Mouse (Mus musculus) hindlimb bud, embryonic 11.5 days (tissue): Measurements from ENCODE around the gene Gm9922.

ENCODE experiments used
- DNase-seq: peaks from one replicate; pipeline ENCODE4 v3.0.0-alpha.2; 2012; ENCODE audit warnings: low read depth, low spot score; ENCODE audit errors: extremely low spot score

Gm9922 gene

GRCm38 (mm10) chr14:101729237-101729971, at the start of gene Gm9922, which contains the start of gene Lmo7:
TSS of gene Gm9922 (minus strand) at chr14:101729814.
TSS of gene Lmo7 (plus strand) at chr14:101729957.
- DNase-seq: no peak

DNA sequence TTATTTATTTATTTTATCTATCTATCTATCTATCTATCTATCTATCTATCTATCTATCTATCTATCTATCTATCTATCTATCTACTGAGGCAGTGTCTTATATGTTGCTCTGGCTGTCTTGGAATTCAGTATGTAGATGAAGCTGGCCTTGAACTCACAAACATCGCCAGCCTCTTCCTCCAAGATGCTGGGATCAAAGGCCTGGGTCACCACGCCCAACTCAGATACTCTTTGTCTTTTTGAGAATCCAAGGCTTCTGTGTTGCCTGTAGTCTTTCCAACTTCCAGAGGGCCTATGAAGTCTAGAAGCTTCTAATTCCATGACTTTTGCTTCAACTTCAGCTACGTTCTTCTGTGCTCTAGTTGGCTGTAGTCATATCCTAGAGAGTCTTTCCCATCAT, 48.8 kb upstream of the Gm9922 start:
- no peak for DNase-seq

- no peak for DNase-seq
Observed at GRCm38 (mm10) chr14:101777129-101777493, 47.5 kb upstream of the Gm9922 start.

GRCm38 (mm10) chr14:101776296-101777128, 46.9 kb upstream of the Gm9922 start:
- DNase-seq: no peak

GRCm38 (mm10) chr14:101774631-101775030, 45.0 kb upstream of the Gm9922 start:
- DNase-seq: no peak

- no peak for DNase-seq
Observed at GRCm38 (mm10) chr14:101771756-101772155, 42.1 kb upstream of the Gm9922 start.

- DNase-seq: no peak
Observed at GRCm38 (mm10) chr14:101771336-101771735, 41.7 kb upstream of the Gm9922 start.

- no peak for DNase-seq
Observed at GRCm38 (mm10) chr14:101763762-101764295, 34.2 kb upstream of the Gm9922 start.

DNA sequence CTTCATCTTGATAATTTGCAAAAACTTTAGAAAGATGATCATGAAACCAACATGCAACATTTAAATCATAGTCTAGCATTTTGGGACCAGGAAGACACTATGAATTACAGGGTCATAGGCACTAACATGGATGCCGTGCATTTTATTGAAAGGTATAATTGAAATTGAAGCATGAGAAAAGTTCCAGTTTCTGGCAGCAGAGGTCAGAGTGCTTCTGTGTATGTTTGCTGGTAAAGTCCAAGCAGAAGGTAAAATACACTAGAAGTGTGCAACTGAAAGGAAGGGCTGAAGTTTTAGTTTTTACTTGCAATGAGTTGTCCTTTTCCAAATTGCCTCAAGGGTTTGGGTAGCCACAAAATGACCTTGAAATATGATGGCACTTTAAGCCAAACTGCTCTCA, 32.7 kb upstream of the Gm9922 start:
- DNase-seq: no peak

- no peak for DNase-seq
Observed at GRCm38 (mm10) chr14:101755425-101755824, 25.8 kb upstream of the Gm9922 start.

DNA sequence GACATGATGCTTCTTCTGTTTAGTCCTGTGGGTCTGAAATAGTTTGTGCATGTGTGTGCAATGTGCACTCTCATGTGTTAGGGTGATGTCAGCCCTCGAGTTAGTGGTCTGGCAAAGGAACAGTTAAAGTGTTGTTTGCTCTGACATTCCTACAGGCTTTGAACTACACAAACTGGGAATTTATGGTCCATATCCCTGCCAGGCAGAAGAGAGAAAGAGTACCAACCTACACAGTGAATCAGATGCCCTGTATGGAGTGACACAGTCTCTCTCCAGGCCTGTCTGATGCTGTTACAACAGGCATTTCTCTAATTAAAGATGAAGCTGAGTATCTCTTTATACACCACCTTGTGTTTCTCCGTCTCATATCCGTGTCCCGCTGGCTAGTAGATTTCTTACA, 21.3 kb upstream of the Gm9922 start:
- no peak for DNase-seq

DNA sequence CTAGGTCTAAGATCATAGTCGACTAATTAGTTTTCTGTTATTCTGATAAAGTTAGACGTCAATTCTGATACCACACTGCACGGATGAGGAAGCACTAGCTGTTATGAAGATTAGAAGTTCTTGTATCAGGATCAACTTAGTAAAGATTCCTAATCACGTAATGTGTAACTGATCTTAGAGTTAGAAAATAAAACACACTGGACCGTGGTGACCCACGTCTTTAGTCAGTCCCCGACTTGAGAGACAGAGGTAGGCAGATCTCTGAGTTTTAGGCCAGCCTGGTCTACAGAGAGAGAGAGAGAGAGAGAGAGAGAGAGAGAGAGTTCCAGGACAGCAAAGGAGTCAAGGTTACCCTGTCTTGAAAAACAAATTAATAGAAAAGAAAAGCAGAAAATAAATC, 18.8 kb upstream of the Gm9922 start:
- no peak for DNase-seq

- DNase-seq: no peak
Observed at GRCm38 (mm10) chr14:101747811-101748210, 18.2 kb upstream of the Gm9922 start.

DNA sequence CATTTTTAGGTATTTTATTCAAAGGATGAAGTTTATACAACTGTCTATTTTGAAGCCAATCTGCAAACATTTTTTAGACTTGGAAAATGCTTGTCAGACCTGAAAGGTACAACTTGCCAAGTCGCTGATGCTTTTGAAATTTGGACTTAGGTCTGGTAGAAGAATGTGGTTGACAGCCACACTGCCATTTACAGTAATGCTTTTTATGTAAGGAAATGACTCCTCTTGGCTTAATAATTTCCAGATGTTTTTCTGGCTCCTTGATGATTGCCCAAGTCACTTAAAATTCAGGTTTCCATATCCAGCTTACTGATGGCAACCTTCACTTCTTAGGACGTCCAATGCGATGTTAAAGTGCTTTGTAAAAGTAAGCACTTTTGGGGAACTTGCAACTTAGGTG, 17.0 kb upstream of the Gm9922 start:
- no peak for DNase-seq

DNA sequence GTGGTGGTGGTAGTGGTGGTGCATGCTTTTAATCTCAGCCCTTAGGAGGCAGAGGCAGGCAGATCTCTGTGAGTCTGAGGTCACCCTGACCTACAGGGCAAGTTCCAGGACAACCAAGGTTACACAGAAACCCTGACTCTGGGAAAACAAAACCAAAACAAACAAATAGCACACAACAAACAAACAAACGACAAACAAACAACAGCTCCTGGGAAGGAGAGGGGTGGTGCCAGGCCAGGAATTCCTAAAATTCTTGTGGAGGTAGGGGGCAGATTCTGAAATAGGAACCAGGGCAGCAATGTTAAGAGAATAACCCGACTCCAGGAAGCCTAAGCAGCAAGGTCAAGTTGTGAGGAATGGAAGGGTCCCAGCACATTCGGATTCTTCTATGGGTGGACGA, 7.9 kb upstream of the Gm9922 start:
- DNase-seq: no peak

- DNase-seq: no peak
Observed at GRCm38 (mm10) chr14:101733542-101734303, 4.1 kb upstream of the Gm9922 start.

DNA sequence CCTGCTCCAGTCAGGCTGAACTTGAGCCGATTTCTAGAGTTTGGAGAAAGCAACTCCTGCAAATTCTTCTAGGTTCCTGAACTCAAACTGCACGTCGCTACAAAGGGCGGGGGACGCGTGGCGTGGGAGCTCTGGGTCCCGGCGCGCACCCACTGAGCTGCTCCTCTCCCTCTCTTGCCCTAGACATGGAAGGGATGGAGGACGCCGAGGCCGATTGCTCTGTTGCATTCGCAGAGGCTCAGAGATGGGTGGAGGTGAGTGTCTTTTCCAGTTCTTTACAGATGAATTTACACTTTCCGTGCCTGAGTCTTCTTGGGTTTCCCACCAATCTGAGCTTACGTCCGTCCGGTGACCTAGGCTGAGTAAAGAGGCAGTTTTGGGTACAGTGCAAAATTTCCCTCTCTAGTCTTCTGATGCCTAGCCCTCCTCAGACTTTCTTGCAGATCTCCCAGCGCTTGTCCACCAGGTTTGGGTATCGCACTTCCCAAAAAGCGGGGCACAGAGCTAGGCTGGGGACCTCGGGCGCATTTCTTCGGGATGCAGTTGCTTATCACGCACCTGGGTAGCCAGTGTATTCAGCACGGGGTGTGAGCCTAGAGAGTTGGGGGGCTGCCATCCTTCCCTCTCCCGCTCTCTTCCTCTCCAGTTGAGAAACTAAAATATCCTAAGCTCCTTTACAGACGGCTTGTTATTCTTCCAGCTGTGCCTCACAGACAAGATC, 518 bp upstream of the Gm9922 start:
- DNase-seq: no peak

GRCm38 (mm10) chr14:101714414-101714813, 15.2 kb downstream of the Gm9922 start:
- DNase-seq: no peak

- DNase-seq: no peak
Observed at GRCm38 (mm10) chr14:101707088-101707487, 22.5 kb downstream of the Gm9922 start.

DNA sequence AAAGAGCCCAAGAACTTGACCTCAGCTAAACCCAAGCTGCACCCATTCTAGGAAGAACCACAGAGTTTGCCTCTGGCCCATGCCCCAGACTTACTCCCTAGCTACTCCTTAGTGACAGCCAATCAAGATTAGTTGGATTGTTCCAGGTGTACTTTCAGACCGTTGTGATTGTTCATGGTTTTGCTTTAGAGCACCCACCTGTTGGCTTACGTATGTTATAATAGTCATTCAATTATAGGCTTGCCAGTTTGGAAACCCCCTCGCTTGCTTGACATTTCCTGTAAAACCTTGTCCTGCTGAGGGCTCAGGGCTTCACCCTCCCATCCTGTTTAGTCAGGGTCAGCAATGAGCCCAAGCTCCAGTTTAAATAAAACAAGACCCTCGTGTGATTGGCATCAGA, 25.1 kb downstream of the Gm9922 start:
- DNase-seq: no peak

- DNase-seq: no peak
Observed at GRCm38 (mm10) chr14:101688406-101688805, 41.2 kb downstream of the Gm9922 start.
